Mouse (Mus musculus) limb, embryonic 14.5 days (tissue): ENCODE measurements around the gene Bcan. TPM values are rescaled to one million over a fixed set of nuclear protein-coding genes. Genes with fewer than 3 reads are reported as not detected.

Experiments used
- ATAC-seq: fragments of 200-750 bp; cut with Nextera tagmentation; 2 replicates; pipeline ENCODE4 v1.8.0; 2017; ENCODE audit warnings: low read depth, moderate number of reproducible peaks, moderate TSS enrichment; ENCODE audit not compliant: low FRiP score
- DNase-seq: peaks from one replicate; pipeline ENCODE4 v3.0.0-alpha.2; 2015; ENCODE audit warnings: low spot score
- H3K27ac ChIP-seq: fragments of 300-500 bp; sonication (generic); replicated peaks from 2 replicates; pipeline ENCODE4 v1.5.1; 2014; ENCODE audit warnings: low read depth, mild to moderate bottlenecking, low read length, moderate library complexity, mixed read lengths
- H3K27me3 ChIP-seq: fragments of 300-500 bp; sonication (generic); 2 replicates; pipeline ENCODE4 v1.6.1; 2014; ENCODE audit warnings: low read length, mixed read lengths; ENCODE audit not compliant: control insufficient read depth, insufficient read depth
- H3K36me3 ChIP-seq: fragments of 300-500 bp; sonication (generic); 2 replicates; pipeline ENCODE4 v1.6.1; 2014; ENCODE audit warnings: mild to moderate bottlenecking, low read length, moderate library complexity, mixed read lengths; ENCODE audit not compliant: control insufficient read depth, insufficient read depth
- H3K4me1 ChIP-seq: fragments of 300-500 bp; sonication (generic); 2 replicates; pipeline ENCODE4 v1.6.1; 2014; ENCODE audit warnings: antibody characterized with exemption, low read length, mixed read lengths; ENCODE audit not compliant: control insufficient read depth, insufficient read depth
- H3K4me2 ChIP-seq: fragments of 300-500 bp; sonication (generic); replicated peaks from 2 replicates; pipeline ENCODE4 v1.6.1; 2014; ENCODE audit warnings: low read depth, mild to moderate bottlenecking, low read length, moderate library complexity; ENCODE audit not compliant: severe bottlenecking
- H3K4me3 ChIP-seq: fragments of 300-500 bp; sonication (generic); replicated peaks from 2 replicates; pipeline ENCODE4 v1.5.1; 2014; ENCODE audit warnings: low read length
- H3K9ac ChIP-seq: fragments of 300-500 bp; sonication (generic); 2 replicates; pipeline ENCODE4 v1.6.1; 2014; ENCODE audit warnings: mild to moderate bottlenecking, low read depth, low read length, moderate library complexity; ENCODE audit not compliant: severe bottlenecking
- H3K9me3 ChIP-seq: fragments of 300-500 bp; sonication (generic); 2 replicates; pipeline ENCODE4 v1.6.1; 2016; ENCODE audit warnings: low read length; ENCODE audit not compliant: control insufficient read depth
- POLR2A ChIP-seq: fragments of 200-500 bp; IDR thresholded peaks from 2 replicates; pipeline ENCODE4 v1.8.0; 2012; ENCODE audit warnings: inconsistent platforms, mild to moderate bottlenecking, moderate library complexity, borderline replicate concordance; ENCODE audit not compliant: insufficient read depth, insufficient read length; ENCODE audit errors: extremely low read depth
- WGBS: fragments of 180-500 bp; shearing (Covaris S2); extraction: QIAGEN DNeasy Blood & Tissue Kit; methylation state at CpG from one replicate; pipeline ENCODE4 v1.1.7; 2014; 5-methylcytosine and 5-hydroxymethylcytosine counted together
- polyA plus RNA-seq, 2 experiments: library from polyadenylated mRNA; depleted of rRNA in 1 of 2; stranded (reverse) in 1 of 2; unstranded in 1 of 2; fragments of >200 nt; fragmentation: Nextera tagmentation in 1 of 2; extraction: Ambion mirVana in 1 of 2; gene quantifications; 2 replicates each; pipeline versions ENCODE4 v1.2.1 to v1.2.3; 2012 to 2014

Bcan gene
- polyA plus RNA-seq, 2 experiments = 0.39 to 1.6 TPM

DNA sequence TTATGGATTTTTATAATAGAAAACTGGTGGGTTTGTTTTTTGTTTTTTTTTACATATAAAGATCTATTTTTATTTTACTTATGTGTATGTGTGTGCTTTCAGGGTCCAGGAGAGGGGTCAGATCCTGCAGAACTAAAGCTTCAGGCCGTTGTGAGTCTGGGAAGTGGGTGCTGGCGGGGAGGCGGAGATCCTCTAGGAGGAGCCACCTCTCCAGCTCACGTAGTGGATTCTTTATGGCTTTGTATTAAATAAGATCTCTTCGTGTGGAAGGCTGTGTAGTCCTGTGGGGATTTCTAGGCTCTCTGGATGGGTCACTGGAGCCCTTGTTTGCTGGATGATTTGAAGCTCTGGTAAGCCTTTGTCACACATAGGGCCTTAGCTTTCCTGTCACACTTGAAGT is 59.4 kb downstream of the Bcan start:
- WGBS = 58% methylated on average over 5 of the region's 5 CpGs
- Histone ChIP-seq H3K27me3 (no peaks in the 10 kb centered on the region), H3K36me3 (peaks cover 68% of the 10 kb centered on the region), H3K9ac (no peak overlapping the region), H3K9me3 (no peaks in the 10 kb centered on the region), H3K27ac (no peak overlapping the region), H3K4me2 (no peak overlapping the region), H3K4me1 (peaks cover 17% of the 10 kb centered on the region), H3K4me3 (no peak overlapping the region)
- no peak for TF ChIP-seq POLR2A
- DNase-seq = no peak
- ATAC-seq = no peak

Other genes starting within 250 kb of the Bcan start
- 2.7 and 3.7 TPM in 2 replicates for gene Ntrk1, start 205.1 kb downstream of the Bcan start, polyA plus RNA-seq (2012; rRNA removed)
- 1.3 and 2.1 TPM in 2 replicates for gene Ntrk1, start 205.1 kb downstream of the Bcan start, polyA plus RNA-seq (2014; fragmentation: Nextera tagmentation; extraction: Ambion mirVana)
- 1.4 and 1.7 TPM in 2 replicates for gene Insrr, start 203.3 kb downstream of the Bcan start, polyA plus RNA-seq (2012; rRNA removed)
- gene Insrr, start 203.3 kb downstream of the Bcan start, polyA plus RNA-seq (2014; fragmentation: Nextera tagmentation; extraction: Ambion mirVana) = 0.22 and 0.35 TPM in 2 replicates
- 47.2 and 65.4 TPM in 2 replicates for gene Pear1, start 175.9 kb downstream of the Bcan start, polyA plus RNA-seq (2012; rRNA removed)
- gene Pear1, start 175.9 kb downstream of the Bcan start, polyA plus RNA-seq (2014; fragmentation: Nextera tagmentation; extraction: Ambion mirVana) = 21.5 and 27.0 TPM in 2 replicates
- 0.08 and 0.18 TPM in 2 replicates for gene Sh2d2a, start 153.5 kb downstream of the Bcan start, polyA plus RNA-seq (2012; rRNA removed)
- not detected in 2 replicates for gene Sh2d2a, start 153.5 kb downstream of the Bcan start, polyA plus RNA-seq (2014; fragmentation: Nextera tagmentation; extraction: Ambion mirVana)
- 48.5 and 50.6 TPM in 2 replicates for gene Prcc, start 114.6 kb downstream of the Bcan start, polyA plus RNA-seq (2012; rRNA removed)
- 15.8 and 16.8 TPM in 2 replicates for gene Prcc, start 114.6 kb downstream of the Bcan start, polyA plus RNA-seq (2014; fragmentation: Nextera tagmentation; extraction: Ambion mirVana)
- gene Hdgf, start 93.9 kb downstream of the Bcan start, polyA plus RNA-seq (2012; rRNA removed) = 160 and 203 TPM in 2 replicates
- gene Hdgf, start 93.9 kb downstream of the Bcan start, polyA plus RNA-seq (2014; fragmentation: Nextera tagmentation; extraction: Ambion mirVana) = 260 and 268 TPM in 2 replicates
- 88.6 and 124 TPM in 2 replicates for gene Mrpl24, start 80.7 kb downstream of the Bcan start, polyA plus RNA-seq (2012; rRNA removed)
- gene Mrpl24, start 80.7 kb downstream of the Bcan start, polyA plus RNA-seq (2014; fragmentation: Nextera tagmentation; extraction: Ambion mirVana) = 66.2 and 75.7 TPM in 2 replicates
- 35.7 and 39.7 TPM in 2 replicates for gene Isg20l2, start 69.9 kb downstream of the Bcan start, polyA plus RNA-seq (2012; rRNA removed)
- gene Isg20l2, start 69.9 kb downstream of the Bcan start, polyA plus RNA-seq (2014; fragmentation: Nextera tagmentation; extraction: Ambion mirVana) = 26.7 and 27.0 TPM in 2 replicates
- gene Rrnad1, start 69.5 kb downstream of the Bcan start, polyA plus RNA-seq (2012; rRNA removed) = 53.6 and 61.8 TPM in 2 replicates
- gene Rrnad1, start 69.5 kb downstream of the Bcan start, polyA plus RNA-seq (2014; fragmentation: Nextera tagmentation; extraction: Ambion mirVana) = 15.6 and 18.7 TPM in 2 replicates
- gene Crabp2, start 51.6 kb downstream of the Bcan start, polyA plus RNA-seq (2012; rRNA removed) = 176 and 192 TPM in 2 replicates
- 267 and 331 TPM in 2 replicates for gene Crabp2, start 51.6 kb downstream of the Bcan start, polyA plus RNA-seq (2014; fragmentation: Nextera tagmentation; extraction: Ambion mirVana)
- gene Nes, start 29.2 kb downstream of the Bcan start, polyA plus RNA-seq (2012; rRNA removed) = 28.4 and 36.0 TPM in 2 replicates
- gene Nes, start 29.2 kb downstream of the Bcan start, polyA plus RNA-seq (2014; fragmentation: Nextera tagmentation; extraction: Ambion mirVana) = 24.5 and 28.7 TPM in 2 replicates
- gene Hapln2, start 27.4 kb upstream of the Bcan start, polyA plus RNA-seq (2012; rRNA removed) = 0.29 and 0.63 TPM in 2 replicates
- gene Hapln2, start 27.4 kb upstream of the Bcan start, polyA plus RNA-seq (2014; fragmentation: Nextera tagmentation; extraction: Ambion mirVana) = 0.15 and 0.22 TPM in 2 replicates
- gene Gpatch4, start 42.9 kb upstream of the Bcan start, polyA plus RNA-seq (2012; rRNA removed) = 8.3 and 16.2 TPM in 2 replicates
- 29.7 and 30.2 TPM in 2 replicates for gene Gpatch4, start 42.9 kb upstream of the Bcan start, polyA plus RNA-seq (2014; fragmentation: Nextera tagmentation; extraction: Ambion mirVana)
- gene Naxe, start 58.3 kb upstream of the Bcan start, polyA plus RNA-seq (2012; rRNA removed) = 101 and 123 TPM in 2 replicates
- 203 and 215 TPM in 2 replicates for gene Naxe, start 58.3 kb upstream of the Bcan start, polyA plus RNA-seq (2014; fragmentation: Nextera tagmentation; extraction: Ambion mirVana)
- gene Ttc24, start 78.1 kb upstream of the Bcan start, polyA plus RNA-seq (2012; rRNA removed) = 0.03 TPM in 1 of 2 replicates, not detected in the other
- not detected in 2 replicates for gene Ttc24, start 78.1 kb upstream of the Bcan start, polyA plus RNA-seq (2014; fragmentation: Nextera tagmentation; extraction: Ambion mirVana)
- 38.8 and 50.5 TPM in 2 replicates for gene Iqgap3, start 81.7 kb upstream of the Bcan start, polyA plus RNA-seq (2012; rRNA removed)
- 20.0 and 21.0 TPM in 2 replicates for gene Iqgap3, start 81.7 kb upstream of the Bcan start, polyA plus RNA-seq (2014; fragmentation: Nextera tagmentation; extraction: Ambion mirVana)
- 58.7 and 79.0 TPM in 2 replicates for gene Mef2d, start 142.1 kb upstream of the Bcan start, polyA plus RNA-seq (2012; rRNA removed)
- gene Mef2d, start 142.1 kb upstream of the Bcan start, polyA plus RNA-seq (2014; fragmentation: Nextera tagmentation; extraction: Ambion mirVana) = 27.4 and 29.6 TPM in 2 replicates